Mouse (Mus musculus): Measurements from ENCODE around the gene Kcnn1.

GRCm38 (mm10) chr8:70897681-70898413 lies 34.8 kb upstream of the Kcnn1 start:
- no peak for TF ChIP-seq MAX (IDR thresholded peaks at IDR 0.05; ENCODE audit: low read depth)
- TF ChIP-seq POLR2A (IDR thresholded peaks at IDR 0.05; ENCODE audit: insufficient read length, low read depth) = no peak
- TF ChIP-seq E2F4 (IDR thresholded peaks at IDR 0.05; ENCODE audit: insufficient read depth) = no peak
- TF ChIP-seq SRF (IDR thresholded peaks at IDR 0.05; ENCODE audit: control insufficient read depth, insufficient read length, low read depth) = no peak
- no peak for TF ChIP-seq POLR2AphosphoS2 (IDR thresholded peaks at IDR 0.05; ENCODE audit: insufficient read length, low read depth)
